Mouse (Mus musculus): Measurements from ENCODE around the gene Nol8. TPM values are rescaled to one million over a fixed set of nuclear protein-coding genes. Genes with fewer than 3 reads are reported as not detected.

The Nol8 gene
- 9.7 and 14.3 TPM in 2 replicates for polyA plus RNA-seq (2014; fragmentation: Nextera tagmentation; extraction: Ambion mirVana)

- Histone ChIP-seq H3K4me3 (ENCODE audit: control insufficient read depth in 1 of 2, insufficient read depth in 1 of 2, low read depth in 1 of 2, low read length in 2 of 2) (peak within 1 kb of the TSS; percentile 88 to 96), H3K27me3 (ENCODE audit: control insufficient read depth, insufficient read depth, low read length) (no peaks in the 10 kb centered on the region), H3K36me3 (ENCODE audit: control insufficient read depth, insufficient read depth, low read length) (peaks cover 22% of the 10 kb centered on the region), H3K27ac (replicated peaks in 1 of 2; ENCODE audit: control insufficient read depth in 1 of 2, insufficient read depth in 1 of 2, low read depth in 2 of 2, low read length in 2 of 2) (peak within 1 kb of the TSS; percentile 88 to 90), H3K4me2 (ENCODE audit: low read length) (peak within 1 kb of the TSS; percentile 84), H3K9me3 (ENCODE audit: control insufficient read depth, low read length) (no peaks in the 10 kb centered on the region), H3K4me1 (ENCODE audit: control insufficient read depth in 2 of 2, insufficient read depth in 2 of 2, low read length in 2 of 2) (peaks cover 0 to 14% of the 10 kb centered on the region in 2 experiments; a peak in 2 of 4 replicates), H3K9ac (ENCODE audit: low read length) (peak within 1 kb of the TSS; percentile 81)
- under 1% methylated on average over 68 of the region's 68 CpGs for WGBS
- peak; percentile 98 for ATAC-seq (ENCODE audit: insufficient number of reproducible peaks, insufficient read depth, low FRiP score, low read depth)
These were observed at the start of gene Nol8, which contains the start of gene Cenpp for GRCm38 (mm10) chr13:49652481-49653179. TSS of gene Nol8 (plus strand) at chr13:49653078. TSS of gene Cenpp (minus strand) at chr13:49652785.

- Histone ChIP-seq H3K9ac (ENCODE audit: low read length) (no peak overlapping the region), H3K4me3 (ENCODE audit: control insufficient read depth in 1 of 2, insufficient read depth in 1 of 2, low read depth in 1 of 2, low read length in 2 of 2) (no peak overlapping the region), H3K27ac (replicated peaks in 1 of 2; ENCODE audit: control insufficient read depth in 1 of 2, insufficient read depth in 1 of 2, low read depth in 2 of 2, low read length in 2 of 2) (no peak overlapping the region), H3K4me1 (ENCODE audit: control insufficient read depth in 2 of 2, insufficient read depth in 2 of 2, low read length in 2 of 2) (no peaks in the 10 kb centered on the region), H3K36me3 (ENCODE audit: control insufficient read depth, insufficient read depth, low read length) (no peaks in the 10 kb centered on the region), H3K4me2 (ENCODE audit: low read length) (no peak overlapping the region), H3K27me3 (ENCODE audit: control insufficient read depth, insufficient read depth, low read length) (no peaks in the 10 kb centered on the region), H3K9me3 (ENCODE audit: control insufficient read depth, low read length) (no peaks in the 10 kb centered on the region)
- no peak for ATAC-seq (ENCODE audit: insufficient number of reproducible peaks, insufficient read depth, low FRiP score, low read depth)
These were observed 49.3 kb upstream of the Nol8 start for GRCm38 (mm10) chr13:49603603-49604002.

- H3K27me3 ChIP-seq (ENCODE audit: control insufficient read depth, insufficient read depth, low read length), result no peaks in the 10 kb centered on the region
- 27% methylated on average over 4 of the region's 4 CpGs for WGBS
- H3K27ac ChIP-seq (replicated peaks in 1 of 2; ENCODE audit: control insufficient read depth in 1 of 2, insufficient read depth in 1 of 2, low read depth in 2 of 2, low read length in 2 of 2), result peak within 1 kb of the TSS; percentile 25 to 56; a peak in 3 of 4 replicates
- H3K4me1 ChIP-seq (ENCODE audit: control insufficient read depth in 2 of 2, insufficient read depth in 2 of 2, low read length in 2 of 2), result peaks cover 0 to 4% of the 10 kb centered on the region in 2 experiments; a peak in 2 of 4 replicates
- no peak for ATAC-seq (ENCODE audit: insufficient number of reproducible peaks, insufficient read depth, low FRiP score, low read depth)
- no peaks in the 10 kb centered on the region for H3K36me3 ChIP-seq (ENCODE audit: control insufficient read depth, insufficient read depth, low read length)
- 0 out of 4 replicates have a peak within 1 kb of the TSS, but pooled peaks of 1 of the 2 experiments have one; percentile 2 for H3K4me3 ChIP-seq (ENCODE audit: control insufficient read depth in 1 of 2, insufficient read depth in 1 of 2, low read depth in 1 of 2, low read length in 2 of 2)
- peak within 1 kb of the TSS; percentile 44 for H3K4me2 ChIP-seq (ENCODE audit: low read length)
- H3K9ac ChIP-seq (ENCODE audit: low read length), result 0 out of 2 replicates have a peak within 1 kb of the TSS, but pooled peaks have one; percentile 2
- H3K9me3 ChIP-seq (ENCODE audit: control insufficient read depth, low read length), result no peaks in the 10 kb centered on the region
These were observed 45.2 kb upstream of the Nol8 start, which contains the start of gene Ogn for GRCm38 (mm10) chr13:49607714-49608113. TSS of gene Ogn (plus strand) at chr13:49608046.

- Histone ChIP-seq H3K9me3 (ENCODE audit: control insufficient read depth, low read length) (no peaks in the 10 kb centered on the region), H3K9ac (ENCODE audit: low read length) (0 out of 2 replicates have a peak overlapping the region, but pooled peaks have one; percentile 2), H3K36me3 (ENCODE audit: control insufficient read depth, insufficient read depth, low read length) (no peaks in the 10 kb centered on the region), H3K4me2 (ENCODE audit: low read length) (peak overlapping the region; percentile 44), H3K27me3 (ENCODE audit: control insufficient read depth, insufficient read depth, low read length) (no peaks in the 10 kb centered on the region), H3K4me3 (ENCODE audit: control insufficient read depth in 1 of 2, insufficient read depth in 1 of 2, low read depth in 1 of 2, low read length in 2 of 2) (peak overlapping the region in 1 of 2 experiments; percentile 2; a peak in 1 of 4 replicates), H3K4me1 (ENCODE audit: control insufficient read depth in 2 of 2, insufficient read depth in 2 of 2, low read length in 2 of 2) (peaks cover 0 to 4% of the 10 kb centered on the region in 2 experiments; a peak in 2 of 4 replicates), H3K27ac (replicated peaks in 1 of 2; ENCODE audit: control insufficient read depth in 1 of 2, insufficient read depth in 1 of 2, low read depth in 2 of 2, low read length in 2 of 2) (peak overlapping the region in 1 of 2 experiments; percentile 25; a peak in 1 of 4 replicates)
- WGBS, result 47% methylated on average over 4 of the region's 4 CpGs
- ATAC-seq (ENCODE audit: insufficient number of reproducible peaks, insufficient read depth, low FRiP score, low read depth), result no peak
These were observed 44.1 kb upstream of the Nol8 start for GRCm38 (mm10) chr13:49608589-49609322.

- Histone ChIP-seq H3K4me2 (ENCODE audit: low read length) (no peak overlapping the region), H3K4me3 (ENCODE audit: control insufficient read depth in 1 of 2, insufficient read depth in 1 of 2, low read depth in 1 of 2, low read length in 2 of 2) (no peak overlapping the region), H3K4me1 (ENCODE audit: control insufficient read depth in 2 of 2, insufficient read depth in 2 of 2, low read length in 2 of 2) (0 out of 4 replicates have a peak, but pooled peaks cover 0 to 2% of the 10 kb centered on the region in 2 experiments), H3K27ac (replicated peaks in 1 of 2; ENCODE audit: control insufficient read depth in 1 of 2, insufficient read depth in 1 of 2, low read depth in 2 of 2, low read length in 2 of 2) (no peak overlapping the region), H3K36me3 (ENCODE audit: control insufficient read depth, insufficient read depth, low read length) (no peaks in the 10 kb centered on the region; the same call in 1 of the 2 replicates), H3K9me3 (ENCODE audit: control insufficient read depth, low read length) (no peaks in the 10 kb centered on the region), H3K27me3 (ENCODE audit: control insufficient read depth, insufficient read depth, low read length) (no peaks in the 10 kb centered on the region), H3K9ac (ENCODE audit: low read length) (no peak overlapping the region)
- no peak for ATAC-seq (ENCODE audit: insufficient number of reproducible peaks, insufficient read depth, low FRiP score, low read depth)
- 80% methylated on average over 3 of the region's 3 CpGs for WGBS
These were observed 35.9 kb upstream of the Nol8 start for GRCm38 (mm10) chr13:49617021-49617420.

GRCm38 (mm10) chr13:49618365-49618764 is 34.5 kb upstream of the Nol8 start:
- H3K4me3 ChIP-seq (ENCODE audit: control insufficient read depth in 1 of 2, insufficient read depth in 1 of 2, low read depth in 1 of 2, low read length in 2 of 2), result no peak overlapping the region
- 0 out of 4 replicates have a peak, but pooled peaks cover 0 to 2% of the 10 kb centered on the region in 2 experiments for H3K4me1 ChIP-seq (ENCODE audit: control insufficient read depth in 2 of 2, insufficient read depth in 2 of 2, low read length in 2 of 2)
- no peaks in the 10 kb centered on the region; the same call in 1 of the 2 replicates for H3K36me3 ChIP-seq (ENCODE audit: control insufficient read depth, insufficient read depth, low read length)
- no peaks in the 10 kb centered on the region for H3K9me3 ChIP-seq (ENCODE audit: control insufficient read depth, low read length)
- no peak for ATAC-seq (ENCODE audit: insufficient number of reproducible peaks, insufficient read depth, low FRiP score, low read depth)
- H3K4me2 ChIP-seq (ENCODE audit: low read length), result no peak overlapping the region
- no peaks in the 10 kb centered on the region for H3K27me3 ChIP-seq (ENCODE audit: control insufficient read depth, insufficient read depth, low read length)
- H3K27ac ChIP-seq (replicated peaks in 1 of 2; ENCODE audit: control insufficient read depth in 1 of 2, insufficient read depth in 1 of 2, low read depth in 2 of 2, low read length in 2 of 2), result no peak overlapping the region
- no peak overlapping the region for H3K9ac ChIP-seq (ENCODE audit: low read length)

GRCm38 (mm10) chr13:49623216-49623615 is 29.7 kb upstream of the Nol8 start:
- no peak overlapping the region for H3K4me3 ChIP-seq (ENCODE audit: control insufficient read depth in 1 of 2, insufficient read depth in 1 of 2, low read depth in 1 of 2, low read length in 2 of 2)
- H3K27me3 ChIP-seq (ENCODE audit: control insufficient read depth, insufficient read depth, low read length), result no peaks in the 10 kb centered on the region
- H3K9me3 ChIP-seq (ENCODE audit: control insufficient read depth, low read length), result no peaks in the 10 kb centered on the region
- H3K9ac ChIP-seq (ENCODE audit: low read length), result no peak overlapping the region
- H3K4me1 ChIP-seq (ENCODE audit: control insufficient read depth in 2 of 2, insufficient read depth in 2 of 2, low read length in 2 of 2), result no peaks in the 10 kb centered on the region
- H3K36me3 ChIP-seq (ENCODE audit: control insufficient read depth, insufficient read depth, low read length), result no peaks in the 10 kb centered on the region
- H3K27ac ChIP-seq (replicated peaks in 1 of 2; ENCODE audit: control insufficient read depth in 1 of 2, insufficient read depth in 1 of 2, low read depth in 2 of 2, low read length in 2 of 2), result no peak overlapping the region
- ATAC-seq (ENCODE audit: insufficient number of reproducible peaks, insufficient read depth, low FRiP score, low read depth), result no peak
- no peak overlapping the region for H3K4me2 ChIP-seq (ENCODE audit: low read length)
- whole genome bisulfite sequencing, result 80% methylated on average over 1 of the region's 1 CpGs
